Mouse (Mus musculus) adipose tissue, adult 10 weeks (tissue): ENCODE measurements around the gene Endou. TPM values are rescaled to one million over a fixed set of nuclear protein-coding genes. Genes with fewer than 3 reads are reported as not detected.

Source experiments
- polyA plus RNA-seq: library from polyadenylated mRNA; stranded (reverse); fragments of 350-450 nt; fragmentation: Illumina TruSeq; extraction: RNeasy Lipid Tissue Mini Kit (QIAGEN cat#74804); gene quantifications from one replicate; pipeline ENCODE4 v1.2.3, GENCODE M21; 2014; ENCODE audit warnings: low read depth, low replicate concordance

The Endou gene
- 4.4 TPM for polyA plus RNA-seq

DNA sequence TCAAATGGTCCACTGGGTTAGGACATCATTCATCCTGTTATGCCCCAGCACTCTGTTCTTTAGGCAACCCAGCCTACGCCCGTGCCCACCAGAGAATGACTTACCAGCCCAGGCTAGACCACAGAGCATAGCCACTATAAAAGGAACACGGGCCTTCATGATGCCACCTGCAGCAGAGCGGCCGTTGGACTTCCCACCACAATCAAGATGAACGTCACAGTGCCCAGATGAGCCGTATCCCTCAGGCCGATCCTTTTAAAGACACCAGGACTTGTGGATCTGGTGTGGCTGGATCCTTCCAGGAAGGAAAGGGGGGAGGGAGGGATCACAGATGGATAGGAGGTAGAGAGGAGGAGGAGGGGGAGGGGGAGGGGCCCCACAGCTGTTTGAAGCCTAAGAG lies at the start of gene Endou:
TSS of gene Endou (minus strand) at position 229 of the 400 bp plus-strand sequence.

DNA sequence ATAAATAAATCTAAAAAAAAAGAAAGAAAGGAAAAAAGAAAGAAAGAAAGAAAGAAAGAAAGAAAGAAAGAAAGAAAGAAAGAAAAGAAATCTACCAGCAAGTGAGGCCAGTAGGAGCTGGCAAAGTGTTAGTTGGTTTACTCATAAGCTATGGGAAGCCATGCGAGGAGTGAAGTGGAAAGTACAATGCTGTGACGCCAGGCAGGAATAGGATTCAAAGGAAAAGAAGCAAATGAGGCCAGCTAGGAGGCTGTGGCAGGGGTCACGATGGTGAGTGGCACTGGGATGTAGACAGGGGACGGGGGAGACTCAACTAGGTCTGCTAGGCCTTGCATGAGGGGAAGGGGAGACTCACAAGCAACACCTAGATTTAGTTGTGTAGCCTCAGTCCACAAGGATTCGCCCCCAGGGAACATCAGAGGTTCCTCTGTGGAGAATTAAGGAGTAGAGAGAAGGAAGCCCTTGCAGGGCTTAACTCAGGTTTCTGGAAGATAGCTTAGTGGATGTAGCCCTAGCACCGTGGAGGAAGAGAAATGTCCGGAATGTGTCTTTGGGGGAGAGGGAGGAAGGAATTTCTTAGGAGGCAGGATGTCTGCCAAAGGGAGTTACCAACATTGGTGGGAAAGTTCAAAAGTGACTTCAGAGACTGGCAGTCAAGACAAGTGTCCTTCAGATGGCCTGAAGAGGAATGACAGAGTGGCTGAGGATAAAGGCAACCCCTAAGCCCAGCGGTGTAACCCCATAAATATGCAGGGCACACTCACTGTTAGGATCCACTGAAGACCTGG lies 47.4 kb upstream of the Endou start, which contains the start of gene Slc48a1:
TSS of gene Slc48a1 (plus strand) at position 210 of the 788 bp plus-strand sequence.

DNA sequence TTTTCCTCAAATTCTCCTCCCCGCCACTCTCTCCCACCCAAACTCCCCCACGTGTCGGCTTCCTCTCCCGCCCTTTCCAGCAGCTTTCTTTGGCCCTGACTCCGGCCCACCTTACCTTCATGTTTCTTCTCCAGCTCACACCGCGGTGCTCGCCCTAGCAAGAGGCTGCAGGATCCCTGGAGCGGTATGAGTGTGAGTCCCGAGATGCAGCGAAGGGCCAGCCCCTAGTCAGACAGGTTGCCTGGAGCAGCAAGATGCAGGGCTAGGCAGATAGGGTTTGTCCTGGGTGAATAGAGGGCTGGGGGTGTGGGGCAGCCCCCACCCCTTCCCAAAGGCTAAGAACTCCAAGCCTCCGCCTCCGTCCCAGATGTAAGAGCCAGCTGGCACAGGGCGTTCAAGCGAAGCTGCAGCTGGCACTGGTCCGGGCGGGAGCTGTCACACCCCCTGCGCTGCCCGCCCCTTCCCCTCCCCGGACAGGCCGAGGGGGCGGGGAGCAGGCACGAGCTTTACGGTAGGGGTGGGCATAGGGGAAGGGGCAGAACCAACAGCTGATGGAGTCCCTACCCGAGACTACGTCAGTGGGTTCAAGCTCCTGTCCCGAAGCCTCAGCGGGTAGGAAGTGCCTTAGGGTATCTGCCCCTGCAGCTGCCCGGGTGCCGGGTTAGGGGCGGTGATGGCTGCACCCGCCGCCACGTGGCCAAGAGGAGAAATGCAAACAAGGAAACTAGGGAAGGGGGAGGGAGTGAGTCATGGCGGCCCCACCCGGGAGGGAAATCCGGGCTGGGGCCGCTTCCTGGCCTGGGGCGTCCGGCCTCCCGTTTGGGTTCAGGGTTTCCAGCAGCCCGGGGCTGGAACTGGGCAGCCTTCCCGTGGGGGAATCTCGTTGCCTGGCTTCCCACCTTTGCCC lies 36.4 kb upstream of the Endou start, which contains the start of gene Rapgef3:
TSS of gene Rapgef3 (minus strand) at position 693 of the 907 bp plus-strand sequence.

DNA sequence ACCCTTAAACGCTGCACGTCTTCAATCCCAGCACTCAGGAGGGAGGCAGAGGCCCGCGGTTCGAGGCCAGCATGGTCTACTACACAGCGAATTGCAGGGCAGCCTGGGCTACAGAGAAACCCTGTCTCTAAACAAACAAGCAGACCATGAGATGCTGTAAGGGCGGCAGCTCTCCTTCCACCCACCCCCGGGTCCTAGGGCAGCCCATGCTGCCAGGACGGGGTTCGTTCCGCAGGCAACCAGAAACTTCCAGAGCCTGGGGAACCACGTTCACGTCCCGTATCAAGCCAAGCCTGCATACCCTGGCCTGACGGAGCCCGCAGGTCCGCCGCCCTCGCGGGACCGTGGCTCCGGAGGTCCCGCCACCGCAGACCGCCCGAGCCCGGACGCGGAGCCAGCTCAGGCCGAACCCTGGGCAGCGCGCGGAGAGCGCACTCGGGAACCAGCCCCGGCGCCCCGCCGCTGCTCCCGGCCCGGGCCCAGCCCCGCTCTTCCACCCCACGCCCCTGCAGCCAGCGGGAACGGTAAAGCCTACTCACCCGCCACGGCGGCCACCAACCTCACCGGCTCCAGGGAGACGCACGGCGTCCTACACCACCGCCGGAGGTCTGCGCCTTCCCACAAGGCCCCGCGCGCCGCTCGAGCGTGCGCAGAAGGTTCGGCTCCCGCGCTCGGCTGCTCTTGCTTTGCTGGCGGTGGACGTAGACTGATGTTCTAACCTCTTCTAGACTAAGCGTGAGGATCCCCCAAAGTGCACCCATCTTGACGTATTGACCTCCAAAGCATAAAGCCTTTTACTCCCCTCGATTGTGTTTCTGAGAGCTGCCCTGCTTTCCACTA lies 25.7 kb downstream of the Endou start, which contains the start of gene Rpap3:
TSS of gene Rpap3 (minus strand) at position 615 of the 840 bp plus-strand sequence.

Other genes with a start within 250 kb of the Endou start
- gene Rpap3, start 25.5 kb downstream of the Endou start, polyA plus RNA-seq: 19.3 TPM
- gene Rapgef3, start 36.6 kb upstream of the Endou start, polyA plus RNA-seq: 38.5 TPM
- 138 TPM for gene Slc48a1, start 47.2 kb upstream of the Endou start, polyA plus RNA-seq
- 60.9 TPM for gene Hdac7, start 113.2 kb upstream of the Endou start, polyA plus RNA-seq
- 1.8 TPM for gene Vdr, start 179.3 kb upstream of the Endou start, polyA plus RNA-seq
- gene Tmem106c, start 232.9 kb upstream of the Endou start, polyA plus RNA-seq: 65.7 TPM